Mouse (Mus musculus): ENCODE results near the gene Sfxn2.

DNA sequence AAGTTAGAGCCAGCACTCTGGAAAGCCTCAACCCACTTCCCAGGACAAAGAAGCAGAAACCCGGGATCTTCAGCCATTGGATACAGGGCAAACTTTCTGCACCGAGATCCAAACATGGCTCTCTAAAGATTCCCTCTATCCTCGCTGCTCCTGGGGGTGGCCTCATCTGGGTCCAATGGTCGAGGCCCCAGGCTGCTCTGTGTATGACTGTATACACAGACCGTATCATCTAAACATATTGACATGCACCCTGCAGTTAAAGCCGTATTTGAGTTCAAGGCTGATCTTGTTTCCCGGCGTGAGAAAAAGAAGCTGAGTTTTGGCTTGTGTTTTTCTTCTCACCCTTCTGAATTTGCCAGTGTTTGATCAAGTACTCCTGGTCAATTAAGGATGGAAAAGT, 30.4 kb upstream of the Sfxn2 start:
- TF ChIP-seq POLR2A (IDR thresholded peaks at IDR 0.05; ENCODE audit: control insufficient read depth in 1 of 2, insufficient read depth in 1 of 2, low read depth in 1 of 2, low read length in 2 of 2, poor library complexity in 1 of 2) (no peak), ZNF384 (IDR thresholded peaks at IDR 0.05; ENCODE audit: low read depth, low read length) (no peak), MAX (IDR thresholded peaks at IDR 0.05; ENCODE audit: low read length) (no peak), TAL1 (IDR thresholded peaks at IDR 0.05; ENCODE audit: low read length) (no peak), CTCF (IDR thresholded peaks at IDR 0.05 in 2 of 3, conservative IDR thresholded peaks at IDR 0.05 in 1 of 3; ENCODE audit: control insufficient read depth in 1 of 3, insufficient read depth in 1 of 3, low read depth in 2 of 3, low read length in 3 of 3, poor library complexity in 1 of 3, severe bottlenecking in 1 of 3) (no peak), POLR2AphosphoS2 (IDR thresholded peaks at IDR 0.05; ENCODE audit: low read length) (no peak), ZKSCAN1 (IDR thresholded peaks at IDR 0.05; ENCODE audit: low read depth, low read length) (no peak), CHD2 (IDR thresholded peaks at IDR 0.05; ENCODE audit: low read length) (no peak), ZC3H11A (IDR thresholded peaks at IDR 0.05; ENCODE audit: low read depth, low read length) (no peak), TBP (IDR thresholded peaks at IDR 0.05; ENCODE audit: low read depth, low read length) (no peak), KAT2A (conservative IDR thresholded peaks at IDR 0.05; ENCODE audit: low read depth, low read length) (no peak)

All from MEL (cell line).